Mouse (Mus musculus) midbrain, postnatal 0 days (tissue): Measurements from ENCODE around the gene Ift52. TPM values are rescaled to one million over a fixed set of nuclear protein-coding genes. Genes with fewer than 3 reads are reported as not detected.

Experiments
- ATAC-seq: fragments of 200-750 bp; cut with Nextera tagmentation; 2 replicates; pipeline ENCODE4 v1.8.0; 2017; ENCODE audit warnings: moderate number of reproducible peaks, mild to moderate bottlenecking, moderate TSS enrichment, moderate library complexity; ENCODE audit not compliant: low FRiP score
- DNase-seq: peaks from one replicate; pipeline ENCODE4 v3.0.0-alpha.2; 2015; ENCODE audit warnings: low spot score
- H3K27ac ChIP-seq: fragments of 300-500 bp; sonication (generic); 2 replicates; pipeline ENCODE4 v1.5.1; 2014; ENCODE audit warnings: low read depth, mild to moderate bottlenecking, low read length, mixed read lengths
- H3K27me3 ChIP-seq: fragments of 300-500 bp; sonication (generic); 2 replicates; pipeline ENCODE4 v1.6.1; 2014; ENCODE audit warnings: low read length, control low read depth, mixed read lengths; ENCODE audit not compliant: insufficient read depth
- H3K36me3 ChIP-seq: fragments of 300-500 bp; sonication (generic); 2 replicates; pipeline ENCODE4 v1.6.1; 2014; ENCODE audit warnings: low read length, control low read depth, mixed read lengths; ENCODE audit not compliant: insufficient read depth
- H3K4me1 ChIP-seq: fragments of 300-500 bp; sonication (generic); 2 replicates; pipeline ENCODE4 v1.6.1; 2014; ENCODE audit warnings: mild to moderate bottlenecking, control low read depth, antibody characterized with exemption, low read length, mixed read lengths; ENCODE audit not compliant: insufficient read depth
- H3K4me2 ChIP-seq: fragments of 300-500 bp; sonication (generic); 2 replicates; pipeline ENCODE4 v1.6.1; 2014; ENCODE audit warnings: low read depth, mild to moderate bottlenecking, low read length, mixed read lengths; ENCODE audit not compliant: poor library complexity, severe bottlenecking
- H3K4me3 ChIP-seq: fragments of 300-500 bp; sonication (generic); 2 replicates; pipeline ENCODE4 v1.5.1; 2014; ENCODE audit warnings: low read depth, mild to moderate bottlenecking, low read length, moderate library complexity
- H3K9ac ChIP-seq: fragments of 300-500 bp; sonication (generic); replicated peaks from 2 replicates; pipeline ENCODE4 v1.6.1; 2014; ENCODE audit warnings: mild to moderate bottlenecking, low read length, moderate library complexity, mixed read lengths; ENCODE audit not compliant: poor library complexity, severe bottlenecking
- H3K9me3 ChIP-seq: fragments of 300-500 bp; sonication (generic); 2 replicates; pipeline ENCODE4 v1.6.1; 2016; ENCODE audit warnings: low read length, control low read depth
- CTCF ChIP-seq: IDR thresholded peaks from 2 replicates; pipeline ENCODE4 v1.5.1; 2016; ENCODE audit warnings: antibody characterized with exemption, mild to moderate bottlenecking
- WGBS: fragments of 180-500 bp; shearing (Covaris S2); extraction: QIAGEN DNeasy Blood & Tissue Kit; methylation state at CpG from one replicate; pipeline ENCODE4 v1.1.7; 2014; 5-methylcytosine and 5-hydroxymethylcytosine counted together
- polyA plus RNA-seq: library from polyadenylated mRNA; unstranded; fragments of >200 nt; fragmentation: Nextera tagmentation; extraction: Ambion mirVana; gene quantifications from 2 replicates; pipeline ENCODE4 v1.2.1, GENCODE M21; 2015
- total RNA-seq: library from RNA; depleted of rRNA; stranded (reverse); fragments of >200 nt; gene quantifications from 2 replicates; pipeline ENCODE4 v1.2.3, GENCODE M21; 2014

Gene Ift52
- total and polyA plus RNA-seq, 2 experiments from 2014 or later = 29.8 to 31.2 TPM

GRCm38 (mm10) chr2:163032622-163033021 lies 15.5 kb downstream of the Ift52 start:
- WGBS = 44% methylated on average over 4 of the region's 4 CpGs
- ATAC-seq = no peak

GRCm38 (mm10) chr2:163039940-163040339 lies 22.8 kb downstream of the Ift52 start:
- no peak overlapping the region for H3K4me3 ChIP-seq
- H3K9ac ChIP-seq = no peak overlapping the region
- peaks cover 61% of the 10 kb centered on the region for H3K36me3 ChIP-seq
- H3K9me3 ChIP-seq = no peaks in the 10 kb centered on the region
- no peaks in the 10 kb centered on the region for H3K27me3 ChIP-seq
- H3K27ac ChIP-seq = no peak overlapping the region
- DNase-seq = no peak
- no peaks in the 10 kb centered on the region for H3K4me1 ChIP-seq
- TF ChIP-seq CTCF = no peak
- ATAC-seq = no peak
- H3K4me2 ChIP-seq = no peak overlapping the region
- 92% methylated on average over 7 of the region's 7 CpGs for WGBS

More at GRCm38 (mm10) chr2:163032622-163033021, 15.5 kb downstream of the Ift52 start:
- Histone ChIP-seq H3K4me2 (no peak overlapping the region), H3K9me3 (no peaks in the 10 kb centered on the region), H3K36me3 (peaks cover 51% of the 10 kb centered on the region), H3K27me3 (no peaks in the 10 kb centered on the region), H3K27ac (no peak overlapping the region), H3K4me1 (no peaks in the 10 kb centered on the region), H3K9ac (no peak overlapping the region), H3K4me3 (no peak overlapping the region)
- DNase-seq = no peak
- TF ChIP-seq CTCF = no peak

GRCm38 (mm10) chr2:163048125-163048524 lies 31.0 kb downstream of the Ift52 start:
- TF ChIP-seq CTCF = peak; percentile 90
- no peaks in the 10 kb centered on the region for H3K4me1 ChIP-seq

GRCm38 (mm10) chr2:163049116-163049515 lies 32.0 kb downstream of the Ift52 start:
- no peaks in the 10 kb centered on the region for H3K27me3 ChIP-seq
- 94% methylated on average over 2 of the region's 2 CpGs for whole genome bisulfite sequencing
- no peak overlapping the region for H3K27ac ChIP-seq
- TF ChIP-seq CTCF = no peak
- no peaks in the 10 kb centered on the region for H3K4me1 ChIP-seq
- H3K4me3 ChIP-seq = no peak overlapping the region
- peaks cover 25% of the 10 kb centered on the region for H3K36me3 ChIP-seq
- no peak for DNase-seq
- no peak for ATAC-seq
- no peaks in the 10 kb centered on the region for H3K9me3 ChIP-seq
- no peak overlapping the region for H3K9ac ChIP-seq
- no peak overlapping the region for H3K4me2 ChIP-seq

More at GRCm38 (mm10) chr2:163048125-163048524, 31.0 kb downstream of the Ift52 start:
- Histone ChIP-seq H3K27me3 (no peaks in the 10 kb centered on the region), H3K9me3 (no peaks in the 10 kb centered on the region), H3K36me3 (peaks cover 30% of the 10 kb centered on the region), H3K9ac (no peak overlapping the region), H3K27ac (no peak overlapping the region), H3K4me2 (peak overlapping the region; percentile 44), H3K4me3 (peak overlapping the region; percentile 18)
- DNase-seq (peak; percentile 87), ATAC-seq (peak; percentile 31; the same call in 1 of the 2 replicates)
- 5% methylated on average over 10 of the region's 10 CpGs for WGBS

- no peak for ATAC-seq
- no peak overlapping the region for H3K4me2 ChIP-seq
- H3K27me3 ChIP-seq = no peaks in the 10 kb centered on the region
- TF ChIP-seq CTCF = no peak
- H3K9me3 ChIP-seq = no peaks in the 10 kb centered on the region
- no peak for DNase-seq
- H3K9ac ChIP-seq = no peak overlapping the region
- H3K27ac ChIP-seq = no peak overlapping the region
- 79% methylated on average over 1 of the region's 1 CpGs for WGBS
- H3K36me3 ChIP-seq = peaks cover 6% of the 10 kb centered on the region; the same call in 1 of the 2 replicates
- peaks cover 7% of the 10 kb centered on the region; the same call in 1 of the 2 replicates for H3K4me1 ChIP-seq
- no peak overlapping the region for H3K4me3 ChIP-seq
Measured at GRCm38 (mm10) chr2:163051691-163052090, 34.5 kb downstream of the Ift52 start.

- no peaks in the 10 kb centered on the region for H3K9me3 ChIP-seq
- no peak overlapping the region for H3K9ac ChIP-seq
- no peaks in the 10 kb centered on the region for H3K27me3 ChIP-seq
- H3K4me1 ChIP-seq = peaks cover 7% of the 10 kb centered on the region; the same call in 1 of the 2 replicates
- ATAC-seq (no peak), DNase-seq (no peak)
- no peak overlapping the region for H3K4me3 ChIP-seq
- no peak overlapping the region for H3K4me2 ChIP-seq
- WGBS = 52% methylated on average over 4 of the region's 4 CpGs
- no peak for TF ChIP-seq CTCF
- peaks cover 2% of the 10 kb centered on the region; the same call in 1 of the 2 replicates for H3K36me3 ChIP-seq
- H3K27ac ChIP-seq = no peak overlapping the region
Measured at GRCm38 (mm10) chr2:163052101-163052500, 34.9 kb downstream of the Ift52 start.
